Mouse (Mus musculus): Measurements from ENCODE around the gene Ifih1.

DNA sequence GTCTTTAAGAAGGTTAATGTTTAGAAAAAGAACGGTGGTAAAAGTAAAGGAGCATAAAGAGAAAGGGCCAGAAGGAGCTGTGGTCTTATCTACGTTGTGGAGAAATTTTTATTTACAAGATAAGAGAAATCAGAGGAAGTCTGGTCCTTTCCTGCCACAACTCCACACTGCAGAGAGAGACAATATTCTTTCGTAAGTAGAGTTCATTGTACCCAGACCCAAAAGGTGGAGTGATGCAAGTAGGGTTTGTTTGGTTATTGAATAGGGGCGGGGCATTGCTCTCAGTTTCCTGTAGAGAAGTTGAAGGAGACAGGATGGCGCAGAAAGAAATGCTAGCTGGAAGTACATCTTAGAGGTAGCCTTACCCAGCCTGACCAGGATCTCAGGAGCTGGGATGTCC lies 60.3 kb downstream of the Ifih1 start:
- TF ChIP-seq CTCF (IDR thresholded peaks at IDR 0.05; ENCODE audit: extremely low read depth, insufficient read length, insufficient replicate concordance, low read depth, low read length), result no peak
- TF ChIP-seq POLR2A (IDR thresholded peaks at IDR 0.05; ENCODE audit: low read depth, low read length), result no peak
